Mouse (Mus musculus) right cerebral cortex, adult 2 months (tissue): Measurements from ENCODE around the gene Prps2.
"Not testable (repeated sequence)": the region's sequence is repeated elsewhere in the genome, so short reads cannot be mapped to it uniquely, and the experiment has no call there.

ENCODE experiments used
- DNase-seq, 2 experiments: peaks; one replicate each; pipeline ENCODE4 v3.0.0; 2021 to 2022; ENCODE audit warnings: low spot score in 2 of 2

The Prps2 gene

GRCm38 (mm10) chrX:167323742-167324141 lies 58.8 kb downstream of the Prps2 start:
- DNase-seq, result no peak

- no peak for DNase-seq
Observed at GRCm38 (mm10) chrX:167321233-167321806, 61.2 kb downstream of the Prps2 start.

- no peak for DNase-seq
Observed at GRCm38 (mm10) chrX:167318819-167319396, 63.6 kb downstream of the Prps2 start.

GRCm38 (mm10) chrX:167315766-167316165 lies 66.8 kb downstream of the Prps2 start:
- no peak for DNase-seq

GRCm38 (mm10) chrX:167315093-167315726 lies 67.3 kb downstream of the Prps2 start:
- no peak for DNase-seq

GRCm38 (mm10) chrX:167302061-167302460 lies 80.5 kb downstream of the Prps2 start:
- DNase-seq, result not testable (repeated sequence)
